Mouse (Mus musculus) lung, embryonic 16.5 days (tissue): ENCODE measurements around the gene Fam129a. TPM values are rescaled to one million over a fixed set of nuclear protein-coding genes. Genes with fewer than 3 reads are reported as not detected.
A peak's percentile ranks its signal among the peaks of the same experiment; 100 is the strongest.
"Not testable (repeated sequence)": the region's sequence is repeated elsewhere in the genome, so short reads cannot be mapped to it uniquely, and the experiment has no call there.

ENCODE experiments used
- ATAC-seq: fragments of 200-750 bp; cut with Nextera tagmentation; 2 replicates; pipeline ENCODE4 v1.8.0; 2017; ENCODE audit warnings: low read depth, mild to moderate bottlenecking, moderate library complexity
- H3K27ac ChIP-seq: fragments of 300-500 bp; sonication (generic); 2 replicates; pipeline ENCODE4 v1.5.1; 2014; ENCODE audit warnings: mild to moderate bottlenecking, control low read depth, low read length
- H3K27me3 ChIP-seq: fragments of 300-500 bp; sonication (generic); 2 replicates; pipeline ENCODE4 v1.6.1; 2014; ENCODE audit warnings: low read depth, low read length, mixed read lengths; ENCODE audit not compliant: control insufficient read depth, insufficient read depth
- H3K36me3 ChIP-seq: fragments of 300-500 bp; sonication (generic); 2 replicates; pipeline ENCODE4 v1.6.1; 2014; ENCODE audit warnings: low read length; ENCODE audit not compliant: control insufficient read depth, insufficient read depth
- H3K4me1 ChIP-seq: fragments of 300-500 bp; sonication (generic); replicated peaks from 2 replicates; pipeline ENCODE4 v1.6.1; 2014; ENCODE audit warnings: low read length, mixed read lengths; ENCODE audit not compliant: control insufficient read depth, insufficient read depth
- H3K4me2 ChIP-seq: fragments of 300-500 bp; sonication (generic); 2 replicates; pipeline ENCODE4 v1.6.1; 2014; ENCODE audit warnings: low read depth, low read length, control low read depth
- H3K4me3 ChIP-seq: fragments of 300-500 bp; sonication (generic); 2 replicates; pipeline ENCODE4 v1.5.1; 2014; ENCODE audit warnings: mild to moderate bottlenecking, low read length, control low read depth
- H3K9ac ChIP-seq: fragments of 300-500 bp; sonication (generic); 2 replicates; pipeline ENCODE4 v1.6.1; 2014; ENCODE audit warnings: low read length, control low read depth
- H3K9me3 ChIP-seq: fragments of 300-500 bp; sonication (generic); 2 replicates; pipeline ENCODE4 v1.6.1; 2016; ENCODE audit warnings: low read length; ENCODE audit not compliant: control insufficient read depth
- WGBS: fragments of 180-500 bp; shearing (Covaris S2); extraction: QIAGEN DNeasy Blood & Tissue Kit; methylation state at CpG from one replicate; pipeline ENCODE4 v1.1.7; 2014; 5-methylcytosine and 5-hydroxymethylcytosine counted together
- polyA plus RNA-seq: library from polyadenylated mRNA; unstranded; fragments of >200 nt; fragmentation: Nextera tagmentation; extraction: Ambion mirVana; gene quantifications from 2 replicates; pipeline ENCODE4 v1.2.1, GENCODE M21; 2015

Gene Fam129a
- polyA plus RNA-seq, 1 experiment from 2014 or later: 14.1 TPM

DNA sequence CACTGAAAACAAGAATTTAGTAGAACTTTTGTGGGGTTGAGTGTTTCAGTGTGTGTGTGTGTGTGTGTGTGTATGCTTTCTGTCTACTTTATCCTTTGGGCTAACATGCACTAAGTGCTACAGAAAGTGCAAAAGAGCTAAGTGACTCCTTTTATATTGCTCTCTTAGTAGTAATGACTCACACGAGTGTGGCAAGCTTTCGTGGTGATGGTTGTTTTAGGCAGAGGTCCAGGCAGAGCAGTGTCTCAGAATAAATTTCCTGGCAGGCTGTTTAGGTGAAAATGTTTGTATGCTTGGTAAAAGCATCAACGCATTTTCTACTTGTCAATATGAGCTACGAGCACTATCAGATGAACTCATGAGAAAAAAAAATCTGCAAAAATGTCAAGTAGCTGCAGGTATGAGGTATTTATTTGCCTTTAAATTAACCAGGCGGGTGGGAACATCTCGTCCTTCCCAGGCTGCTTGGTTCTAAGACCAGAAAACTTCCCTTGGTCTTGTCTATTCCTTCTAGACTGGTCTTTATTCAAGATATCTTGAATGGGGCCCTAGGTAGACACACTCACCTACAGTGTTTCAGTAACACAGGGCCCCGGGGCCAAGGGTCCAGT, 119.7 kb downstream of the Fam129a start:
- no peaks in the 10 kb centered on the region for H3K36me3 ChIP-seq
- no peaks in the 10 kb centered on the region for H3K27me3 ChIP-seq
- no peaks in the 10 kb centered on the region for H3K9me3 ChIP-seq
- no peak overlapping the region for H3K9ac ChIP-seq
- no peak overlapping the region; the same call in 1 of the 2 replicates for H3K27ac ChIP-seq
- H3K4me1 ChIP-seq: peaks cover 26% of the 10 kb centered on the region
- no peak overlapping the region for H3K4me2 ChIP-seq
- H3K4me3 ChIP-seq: no peak overlapping the region
- WGBS: 48% methylated on average over 7 of the region's 7 CpGs
- ATAC-seq: no peak

GRCm38 (mm10) chr1:151692867-151693266, 121.9 kb downstream of the Fam129a start:
- WGBS: 48% methylated on average over 6 of the region's 6 CpGs
- not testable (repeated sequence) for H3K36me3 ChIP-seq, H3K27ac ChIP-seq, H3K4me2 ChIP-seq, H3K9me3 ChIP-seq, H3K27me3 ChIP-seq, H3K4me3 ChIP-seq, H3K9ac ChIP-seq
- H3K4me1 ChIP-seq: peaks cover 15% of the 10 kb centered on the region
- peak; percentile 58 for ATAC-seq

DNA sequence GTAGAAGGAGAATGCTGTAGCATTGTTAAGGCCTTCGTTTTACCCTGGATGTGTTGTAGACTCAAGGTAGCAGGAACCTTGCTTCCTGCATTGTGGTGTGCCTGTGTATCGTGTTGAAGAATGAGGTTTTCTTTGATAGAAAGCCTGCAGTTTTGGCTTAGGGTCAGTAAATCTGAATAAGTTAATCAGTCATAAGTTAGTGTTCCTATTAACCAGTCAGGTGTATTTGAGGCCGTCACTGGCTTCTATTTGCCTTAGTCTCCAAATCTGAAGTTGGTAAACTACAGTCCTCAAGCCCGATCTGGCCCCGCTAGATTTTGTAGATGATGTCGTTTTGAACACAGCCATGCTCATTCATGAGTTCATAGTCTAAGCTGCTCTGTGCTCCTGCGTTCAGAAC, 125.8 kb downstream of the Fam129a start:
- WGBS: 70% methylated on average over 7 of the region's 7 CpGs
- H3K4me1 ChIP-seq: peaks cover 3% of the 10 kb centered on the region; the same call in 1 of the 2 replicates
- H3K4me3 ChIP-seq: no peak overlapping the region
- no peaks in the 10 kb centered on the region for H3K27me3 ChIP-seq
- H3K9ac ChIP-seq: no peak overlapping the region
- H3K27ac ChIP-seq: no peak overlapping the region
- no peaks in the 10 kb centered on the region for H3K36me3 ChIP-seq
- H3K4me2 ChIP-seq: no peak overlapping the region
- H3K9me3 ChIP-seq: no peaks in the 10 kb centered on the region
- no peak for ATAC-seq

DNA sequence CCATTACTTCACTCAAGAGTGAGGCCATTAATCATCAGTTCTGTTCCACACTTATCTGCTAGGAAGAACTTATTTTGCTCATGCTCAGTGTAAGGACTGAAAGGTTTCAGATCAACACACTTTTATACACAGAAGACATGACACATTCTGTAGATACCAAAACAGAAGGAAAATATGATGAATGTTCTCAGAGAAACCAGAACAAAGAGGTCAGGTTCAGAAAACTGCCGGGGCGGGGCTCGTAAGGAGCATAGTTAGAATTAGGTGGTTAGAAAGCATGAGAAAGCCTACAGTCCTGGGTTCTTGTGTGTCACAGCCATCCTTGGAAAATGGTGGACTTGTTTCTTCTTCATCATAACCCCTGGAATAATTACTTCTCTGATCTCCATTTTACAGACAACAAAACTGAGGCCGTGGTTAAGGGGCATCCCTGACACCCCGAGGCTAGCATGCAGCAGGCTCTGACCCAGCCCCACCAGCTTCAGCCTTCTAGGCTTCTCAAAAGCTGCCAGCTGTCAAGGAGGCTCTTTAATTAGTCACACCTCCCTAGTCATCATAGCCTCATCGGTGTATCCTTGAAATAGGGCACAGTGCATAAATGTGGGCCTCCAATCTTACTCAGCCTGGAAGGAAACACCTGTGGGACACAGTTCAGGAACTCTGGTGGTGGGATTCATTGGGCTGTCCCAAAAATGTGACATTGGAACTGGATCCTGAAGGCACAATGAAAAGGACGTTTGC, 127.1 kb downstream of the Fam129a start:
- H3K4me1 ChIP-seq: peaks cover 3% of the 10 kb centered on the region; the same call in 1 of the 2 replicates
- no peak overlapping the region for H3K4me3 ChIP-seq
- H3K4me2 ChIP-seq: no peak overlapping the region
- no peak for ATAC-seq
- no peak overlapping the region for H3K9ac ChIP-seq
- H3K27me3 ChIP-seq: no peaks in the 10 kb centered on the region
- WGBS: 84% methylated on average over 7 of the region's 7 CpGs
- no peaks in the 10 kb centered on the region for H3K9me3 ChIP-seq
- no peak overlapping the region for H3K27ac ChIP-seq
- H3K36me3 ChIP-seq: no peaks in the 10 kb centered on the region

GRCm38 (mm10) chr1:151699363-151699762, 128.4 kb downstream of the Fam129a start:
- ATAC-seq: peak; percentile 34; the same call in 1 of the 2 replicates
- Histone ChIP-seq H3K4me1 (peaks cover 3% of the 10 kb centered on the region; the same call in 1 of the 2 replicates), H3K4me2 (no peak overlapping the region), H3K27me3 (no peaks in the 10 kb centered on the region), H3K36me3 (no peaks in the 10 kb centered on the region), H3K9me3 (no peaks in the 10 kb centered on the region), H3K27ac (no peak overlapping the region), H3K4me3 (no peak overlapping the region), H3K9ac (no peak overlapping the region)
- 52% methylated on average over 7 of the region's 7 CpGs for whole genome bisulfite sequencing

DNA sequence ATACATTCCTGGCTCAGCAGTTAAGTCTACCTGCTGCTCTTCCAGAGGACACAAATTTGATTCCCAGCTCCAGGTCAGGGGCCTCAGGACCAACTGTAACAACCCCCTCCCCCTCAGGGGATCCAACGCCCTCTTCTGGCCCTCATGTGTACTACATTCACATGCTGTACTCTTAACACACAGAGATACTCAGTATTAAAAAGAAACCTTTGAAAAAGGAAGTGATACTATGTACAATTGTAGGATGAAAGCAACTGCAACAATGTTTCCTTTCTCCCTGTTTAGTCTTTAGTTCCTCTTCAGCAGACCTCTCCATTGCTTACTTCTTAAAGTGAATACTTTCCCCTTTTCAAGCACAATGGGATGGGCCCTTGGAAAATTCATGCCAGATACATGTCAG, 131.8 kb downstream of the Fam129a start:
- H3K9ac ChIP-seq: no peak overlapping the region
- no peaks in the 10 kb centered on the region for H3K36me3 ChIP-seq
- no peak overlapping the region for H3K27ac ChIP-seq
- no peak for ATAC-seq
- 13% methylated on average over 1 of the region's 1 CpGs for WGBS
- H3K4me1 ChIP-seq: peaks cover 3% of the 10 kb centered on the region; the same call in 1 of the 2 replicates
- no peak overlapping the region for H3K4me3 ChIP-seq
- H3K4me2 ChIP-seq: no peak overlapping the region
- no peaks in the 10 kb centered on the region for H3K9me3 ChIP-seq
- H3K27me3 ChIP-seq: no peaks in the 10 kb centered on the region; the same call in 1 of the 2 replicates

DNA sequence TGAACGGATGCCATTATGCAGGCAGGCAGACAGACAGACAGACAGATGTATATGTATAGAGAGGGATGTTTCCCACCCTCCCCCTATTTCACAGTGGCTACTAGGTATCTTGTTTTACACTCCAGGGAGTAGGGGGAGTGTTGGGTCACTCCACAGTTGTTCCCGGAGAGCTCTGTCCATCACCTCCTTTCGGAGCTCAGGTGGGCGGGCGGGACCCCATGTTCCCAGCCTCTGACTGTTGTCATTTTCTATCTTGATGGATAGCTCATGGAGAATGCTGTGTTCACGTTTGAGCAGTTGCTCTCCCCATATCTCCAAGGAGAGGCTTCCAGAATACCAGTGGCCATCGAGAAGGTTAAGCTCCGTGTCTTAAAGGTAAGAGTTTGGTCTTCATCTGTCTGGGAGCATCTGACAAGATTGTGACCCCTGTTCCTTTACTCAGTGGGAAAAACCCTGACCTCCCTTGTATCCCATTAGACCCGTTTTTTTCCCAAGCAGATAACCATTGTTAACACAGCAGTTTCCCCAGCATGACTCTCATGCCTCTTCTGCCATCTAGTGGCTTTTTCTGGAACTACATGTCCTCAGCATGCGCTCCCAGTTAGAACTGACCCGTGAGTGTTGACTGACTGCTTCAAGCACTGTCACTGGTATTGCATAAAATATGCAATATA, 134.9 kb downstream of the Fam129a start:
- 25% methylated on average over 11 of the region's 11 CpGs for WGBS
- no peaks in the 10 kb centered on the region for H3K36me3 ChIP-seq
- H3K27ac ChIP-seq: no peak overlapping the region
- peak; percentile 68 for ATAC-seq
- H3K4me3 ChIP-seq: no peak overlapping the region
- no peaks in the 10 kb centered on the region; the same call in 1 of the 2 replicates for H3K27me3 ChIP-seq
- no peak overlapping the region for H3K9ac ChIP-seq
- H3K4me1 ChIP-seq: peaks cover 14% of the 10 kb centered on the region
- H3K9me3 ChIP-seq: no peaks in the 10 kb centered on the region
- no peak overlapping the region for H3K4me2 ChIP-seq

DNA sequence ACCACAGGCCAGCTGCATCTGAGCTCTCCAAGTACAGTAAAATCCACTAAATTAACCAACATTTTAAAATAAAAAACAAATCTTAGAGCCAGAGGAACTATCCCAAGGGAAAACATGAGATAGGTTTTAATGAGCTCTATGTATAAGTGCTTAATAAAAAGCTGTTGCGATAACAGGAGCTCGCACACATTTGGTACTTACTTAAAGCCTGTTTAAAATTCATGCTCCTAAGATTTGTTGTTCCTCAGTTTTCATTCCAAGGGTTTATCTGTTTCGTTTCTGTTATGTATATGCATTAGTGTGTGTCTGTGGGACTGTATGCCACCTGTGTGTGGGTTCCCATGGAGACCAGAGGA, 135.4 kb downstream of the Fam129a start:
- no peaks in the 10 kb centered on the region for H3K36me3 ChIP-seq
- no peak for ATAC-seq
- H3K4me3 ChIP-seq: no peak overlapping the region
- H3K4me2 ChIP-seq: no peak overlapping the region
- H3K27me3 ChIP-seq: no peaks in the 10 kb centered on the region; the same call in 1 of the 2 replicates
- 74% methylated on average over 3 of the region's 3 CpGs for WGBS
- H3K9ac ChIP-seq: no peak overlapping the region
- H3K4me1 ChIP-seq: peaks cover 14% of the 10 kb centered on the region
- no peaks in the 10 kb centered on the region for H3K9me3 ChIP-seq
- no peak overlapping the region for H3K27ac ChIP-seq
